Mouse (Mus musculus) adrenal gland, adult 2 months (tissue): ENCODE measurements around the gene Cep104. TPM values are rescaled to one million over a fixed set of nuclear protein-coding genes. Genes with fewer than 3 reads are reported as not detected.

Experiments
- DNase-seq: peaks from one replicate; pipeline ENCODE4 v3.0.0; 2021
- polyA plus RNA-seq: library from polyadenylated mRNA; depleted of rRNA; stranded (reverse); fragments of >200 nt; gene quantifications from 2 replicates; pipeline ENCODE4 v1.2.3, GENCODE M21; 2012; rRNA removed
- total RNA-seq, 2 experiments: library from RNA; stranded (reverse); gene quantifications; 2 replicates each; pipeline ENCODE4 v1.2.3; 2021

Cep104 gene
- total and polyA plus RNA-seq, 3 experiments, result 22.4 to 25.7 (median 25.6) TPM

- DNase-seq, result no peak
Observed at GRCm38 (mm10) chr4:154045837-154046236, 70.8 kb downstream of the Cep104 start.

- no peak for DNase-seq
Observed at GRCm38 (mm10) chr4:154051401-154051800, 76.4 kb downstream of the Cep104 start.

- DNase-seq, result no peak
Observed at GRCm38 (mm10) chr4:154053065-154053464, 78.1 kb downstream of the Cep104 start.

GRCm38 (mm10) chr4:154055482-154055881 is 80.5 kb downstream of the Cep104 start:
- DNase-seq, result no peak

GRCm38 (mm10) chr4:154056046-154056445 is 81.1 kb downstream of the Cep104 start:
- no peak for DNase-seq

- DNase-seq, result no peak
Observed at GRCm38 (mm10) chr4:154056661-154057060, 81.7 kb downstream of the Cep104 start.

- DNase-seq, result no peak
Observed at GRCm38 (mm10) chr4:154057696-154058095, 82.7 kb downstream of the Cep104 start.

Other genes with a start within 250 kb of the Cep104 start
- gene A430005L14Rik, start 18.0 kb upstream of the Cep104 start, total RNA-seq, result 10 to 100 TPM; 18.0 to 19.9 TPM
- 45.5 and 47.9 TPM in 2 replicates for gene A430005L14Rik, start 18.0 kb upstream of the Cep104 start, polyA plus RNA-seq
- gene Dffb, start 68 bp upstream of the Cep104 start, total RNA-seq, result 1 to 10 TPM; 2.9 to 3.7 TPM
- 12.7 and 13.5 TPM in 2 replicates for gene Dffb, start 68 bp upstream of the Cep104 start, polyA plus RNA-seq
- gene Lrrc47, start 36.5 kb downstream of the Cep104 start, total RNA-seq, result 10 to 100 TPM; 39.7 to 53.8 TPM
- 75.9 and 89.1 TPM in 2 replicates for gene Lrrc47, start 36.5 kb downstream of the Cep104 start, polyA plus RNA-seq
- gene Smim1, start 51.0 kb downstream of the Cep104 start, total RNA-seq, result 10 to 100 TPM; 54.7 to 69.5 TPM
- gene Smim1, start 51.0 kb downstream of the Cep104 start, polyA plus RNA-seq, result 130 and 143 TPM in 2 replicates
- gene Ccdc27, start 67.5 kb downstream of the Cep104 start, total RNA-seq, result not detected
- not detected in 2 replicates for gene Ccdc27, start 67.5 kb downstream of the Cep104 start, polyA plus RNA-seq
- not detected for gene Trp73, start 165.0 kb downstream of the Cep104 start, total RNA-seq
- 0.30 TPM in 1 of 2 replicates, not detected in the other for gene Trp73, start 165.0 kb downstream of the Cep104 start, polyA plus RNA-seq
- gene Wrap73, start 167.2 kb downstream of the Cep104 start, total RNA-seq, result 10 to 100 TPM; 16.7 to 20.4 TPM
- 41.0 and 41.1 TPM in 2 replicates for gene Wrap73, start 167.2 kb downstream of the Cep104 start, polyA plus RNA-seq
- 100 to 1,000 TPM; 151 to 180 TPM for gene Tprgl, start 185.5 kb downstream of the Cep104 start, total RNA-seq
- 188 and 210 TPM in 2 replicates for gene Tprgl, start 185.5 kb downstream of the Cep104 start, polyA plus RNA-seq
- 1 to 10 TPM; 2.3 to 2.6 TPM for gene Megf6, start 195.5 kb downstream of the Cep104 start, total RNA-seq
- 4.5 and 5.3 TPM in 2 replicates for gene Megf6, start 195.5 kb downstream of the Cep104 start, polyA plus RNA-seq